Mouse (Mus musculus) embryonic fibroblast, embryonic 13.5 days (primary cell): ENCODE results near the gene Castor1. TPM values are rescaled to one million over a fixed set of nuclear protein-coding genes. Genes with fewer than 3 reads are reported as not detected.

Source experiments
- H3K27ac ChIP-seq: 2 replicates; pipeline ENCODE4 v1.5.1; 2012; ENCODE audit warnings: low read length, control low read depth, inconsistent platforms; ENCODE audit not compliant: insufficient read depth
- H3K4me1 ChIP-seq: 2 replicates; pipeline ENCODE4 v1.6.1; 2011; ENCODE audit warnings: low read length; ENCODE audit not compliant: control insufficient read depth, insufficient read depth
- H3K4me3 ChIP-seq: 2 replicates; pipeline ENCODE4 v1.5.1; 2011; ENCODE audit warnings: mild to moderate bottlenecking, control low read depth, low read length; ENCODE audit not compliant: insufficient read depth
- CTCF ChIP-seq: IDR thresholded peaks from 2 replicates; pipeline ENCODE4 v1.5.1; 2011; ENCODE audit warnings: mild to moderate bottlenecking, control low read depth, low read length, moderate library complexity, borderline replicate concordance; ENCODE audit not compliant: insufficient read depth
- POLR2A ChIP-seq: IDR thresholded peaks from 2 replicates; pipeline ENCODE4 v1.6.1; 2011; ENCODE audit warnings: low read depth, mild to moderate bottlenecking, control low read depth, low read length, moderate library complexity
- polyA plus RNA-seq: library from polyadenylated mRNA; stranded (reverse); fragments of >200 nt; gene quantifications from 2 replicates; pipeline ENCODE4 v1.2.4, GENCODE M21; 2011; ENCODE audit warnings: low read depth; ENCODE audit not compliant: missing spikeins, insufficient read length

The Castor1 gene
- polyA plus RNA-seq, 1 experiment: 13.9 TPM

DNA sequence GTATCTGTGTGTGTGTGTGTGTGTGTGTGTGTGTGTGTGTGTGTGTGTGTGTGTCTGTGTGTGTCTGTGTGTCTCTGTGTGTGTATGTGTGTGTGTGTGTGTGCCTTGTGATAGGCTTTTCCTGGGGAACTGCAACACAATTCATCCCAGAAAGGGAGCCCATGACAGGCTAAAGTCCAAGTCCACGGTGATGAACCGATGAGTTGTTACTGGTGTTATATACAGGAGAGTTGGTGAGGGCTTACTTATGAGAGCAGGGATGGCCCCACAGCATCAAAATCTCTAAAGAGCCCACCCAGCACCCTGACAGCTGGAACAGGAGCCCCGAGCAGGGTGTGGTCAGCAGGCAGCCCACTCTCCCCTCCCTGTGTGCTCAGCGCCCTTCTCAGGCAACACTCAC lies 23.2 kb downstream of the Castor1 start:
- TF ChIP-seq POLR2A: no peak
- TF ChIP-seq CTCF: no peak
- Histone ChIP-seq H3K4me1 (no peaks in the 10 kb centered on the region), H3K4me3 (no peak overlapping the region), H3K27ac (no peak overlapping the region)

DNA sequence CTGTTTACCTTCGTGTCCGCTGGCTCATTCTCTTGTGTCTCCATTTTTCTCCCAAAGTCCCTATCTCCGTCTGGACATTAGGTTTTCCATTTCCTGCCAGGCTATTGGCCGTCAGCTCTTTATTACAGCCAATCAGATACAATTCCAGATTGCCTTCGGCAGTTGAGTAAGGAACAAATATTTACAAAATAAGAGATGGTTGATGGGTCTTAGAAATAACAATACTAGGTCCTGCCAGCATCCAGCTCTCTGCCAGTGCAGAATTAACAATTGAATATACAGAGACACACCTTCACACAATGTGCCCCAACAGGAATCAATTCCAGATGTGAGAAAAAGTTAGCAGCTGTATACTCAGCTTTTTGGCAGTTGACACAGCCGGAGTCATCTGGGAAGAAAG lies 28.1 kb downstream of the Castor1 start:
- TF ChIP-seq POLR2A (no peak), CTCF (no peak)
- H3K27ac ChIP-seq: no peak overlapping the region
- no peak overlapping the region for H3K4me3 ChIP-seq

DNA sequence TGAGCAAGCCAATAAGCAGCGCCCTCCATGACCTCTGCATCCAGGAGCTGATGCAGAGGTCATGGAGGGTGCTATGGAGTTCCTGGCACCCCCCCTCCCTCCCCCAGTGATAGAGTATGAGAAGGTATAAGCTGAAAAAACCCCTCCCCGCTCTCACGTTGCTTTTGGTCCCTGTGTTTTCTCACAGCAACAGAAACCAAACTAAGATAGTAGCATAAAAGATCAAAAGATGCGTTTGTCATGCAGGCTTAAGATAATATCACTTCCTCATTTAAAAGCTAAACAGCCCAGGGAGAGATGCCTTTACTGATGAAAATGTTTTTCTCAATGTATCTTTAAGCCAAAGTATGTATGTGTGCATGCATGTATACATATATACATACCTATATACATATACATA lies 28.6 kb downstream of the Castor1 start:
- Histone ChIP-seq H3K27ac (no peak overlapping the region), H3K4me3 (no peak overlapping the region), H3K4me1 (no peaks in the 10 kb centered on the region)
- TF ChIP-seq CTCF: no peak

More for the DNA sequence above, 28.1 kb downstream of the Castor1 start:
- H3K4me1 ChIP-seq: no peaks in the 10 kb centered on the region

DNA sequence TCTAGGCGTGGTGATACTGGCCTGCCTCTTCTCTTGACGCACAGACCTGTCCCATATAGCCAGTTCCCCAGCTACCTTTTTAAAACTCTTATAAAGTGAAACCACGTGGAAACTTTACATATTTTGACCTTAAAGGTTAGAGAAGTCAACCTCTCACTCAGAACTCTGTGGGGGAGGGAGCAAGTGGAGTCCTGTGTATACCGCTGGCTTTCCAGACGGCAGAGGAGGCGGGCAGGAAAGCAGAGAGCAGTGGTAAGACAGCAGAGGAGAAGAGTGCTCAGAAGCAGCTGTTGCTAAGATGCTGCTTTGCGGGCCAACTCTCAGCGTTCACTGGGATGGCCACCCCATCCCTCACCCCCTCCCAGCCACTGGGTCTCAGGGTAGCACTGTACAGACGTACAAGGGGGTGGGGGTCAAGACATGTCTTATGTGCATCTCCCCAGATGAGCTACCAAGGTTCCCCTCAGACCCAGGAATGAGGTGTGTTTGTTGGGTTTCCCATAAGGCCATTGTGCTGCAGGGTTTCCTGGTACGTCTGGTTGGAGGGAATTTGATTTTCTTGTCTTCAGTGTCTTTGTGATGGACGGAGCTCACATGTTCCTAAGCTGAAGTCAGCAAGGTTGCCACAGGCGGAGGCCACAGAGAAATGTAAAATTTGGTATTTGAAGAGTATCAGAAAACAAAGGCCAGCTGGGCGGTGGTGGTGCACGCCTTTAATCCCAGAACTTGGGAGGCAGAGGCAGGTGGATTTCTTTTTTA lies 29.4 kb downstream of the Castor1 start:
- no peak overlapping the region for H3K4me3 ChIP-seq
- no peak for TF ChIP-seq CTCF
- TF ChIP-seq POLR2A: no peak
- no peaks in the 10 kb centered on the region for H3K4me1 ChIP-seq
- H3K27ac ChIP-seq: no peak overlapping the region

DNA sequence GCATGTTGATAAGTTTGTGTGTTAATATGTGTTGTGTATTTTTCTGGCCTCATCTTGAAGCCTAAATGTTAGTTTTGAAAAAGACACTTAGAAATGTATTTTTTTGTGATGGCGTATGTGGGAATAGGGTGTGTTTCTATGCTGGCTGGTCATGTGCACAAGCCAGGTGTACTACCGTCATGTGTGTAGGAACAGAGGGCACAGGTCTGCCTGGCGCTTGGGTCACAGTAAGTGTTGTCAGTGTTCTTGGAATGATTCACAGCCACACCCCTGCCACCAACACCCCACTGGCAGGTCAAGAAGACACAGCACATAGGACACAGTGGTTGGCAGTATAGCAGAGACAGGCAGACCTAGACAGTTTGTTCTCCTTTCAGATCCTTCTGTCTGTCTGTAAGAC lies 31.1 kb downstream of the Castor1 start:
- H3K4me1 ChIP-seq: no peaks in the 10 kb centered on the region
- no peak for TF ChIP-seq POLR2A
- TF ChIP-seq CTCF: no peak
- H3K27ac ChIP-seq: no peak overlapping the region
- H3K4me3 ChIP-seq: no peak overlapping the region

DNA sequence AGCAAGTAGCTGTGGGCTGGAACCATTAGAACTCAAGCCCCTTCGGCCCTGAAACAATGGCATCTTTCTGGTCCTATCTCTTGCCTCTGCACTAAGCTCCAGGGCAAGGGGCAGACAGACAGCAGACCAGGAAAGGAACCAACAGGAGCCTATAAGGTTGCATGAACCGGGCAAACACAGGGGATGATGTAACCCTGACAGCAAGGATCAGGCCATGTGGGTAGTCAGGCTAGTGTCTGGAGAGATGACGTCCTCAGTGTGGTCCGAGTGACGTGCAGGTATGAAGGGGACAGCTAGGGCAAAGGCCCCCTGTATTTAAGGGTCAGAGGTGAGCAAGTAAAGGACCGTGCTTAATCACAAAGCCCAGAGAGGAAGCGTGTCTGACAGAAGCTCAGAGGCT lies 32.3 kb downstream of the Castor1 start:
- TF ChIP-seq POLR2A (no peak), CTCF (no peak)
- no peaks in the 10 kb centered on the region for H3K4me1 ChIP-seq

DNA sequence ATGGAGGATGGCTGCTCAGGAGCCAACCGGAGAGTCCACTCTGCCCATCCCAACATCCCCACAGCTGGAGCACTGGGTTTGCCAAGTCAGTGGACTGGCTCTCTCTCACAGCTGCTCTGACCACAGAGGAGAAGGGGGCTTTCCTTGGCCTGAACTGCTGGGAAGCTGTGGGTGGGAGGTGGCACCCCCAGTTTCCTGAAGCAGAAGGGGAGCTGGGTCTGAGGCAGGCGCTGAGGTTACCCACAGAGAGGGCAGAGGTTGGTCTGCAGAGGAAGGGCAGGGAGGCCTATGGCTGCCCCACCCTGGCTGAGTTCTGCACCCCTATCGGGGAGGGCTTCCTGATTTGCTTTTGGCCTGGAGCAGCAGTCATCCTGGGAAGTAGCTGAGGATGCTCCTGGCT lies 33.4 kb downstream of the Castor1 start:
- no peaks in the 10 kb centered on the region for H3K4me1 ChIP-seq
- TF ChIP-seq POLR2A (no peak), CTCF (no peak)
- H3K4me3 ChIP-seq: no peak overlapping the region
- no peak overlapping the region for H3K27ac ChIP-seq

More for the DNA sequence above, 32.3 kb downstream of the Castor1 start:
- no peak overlapping the region for H3K4me3 ChIP-seq
- H3K27ac ChIP-seq: no peak overlapping the region

DNA sequence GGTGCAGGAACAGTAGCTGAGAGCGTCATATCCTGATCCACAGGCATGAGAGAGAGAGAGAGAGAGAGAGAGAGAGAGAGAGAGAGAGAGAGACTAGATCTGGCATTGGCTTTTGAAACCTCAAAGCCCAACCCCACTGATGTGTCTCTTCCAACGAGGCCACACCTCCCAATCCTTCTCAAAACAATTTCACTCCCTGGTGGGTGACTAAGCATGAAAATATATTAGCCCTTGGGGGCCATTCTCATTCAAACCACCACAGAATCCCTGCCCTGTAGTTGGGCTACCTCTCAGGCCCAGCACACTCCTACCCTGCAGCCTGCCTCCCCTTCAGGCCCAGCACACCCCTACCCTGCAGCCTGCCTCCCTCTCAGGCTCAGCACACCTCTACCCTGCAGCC lies 34.9 kb downstream of the Castor1 start:
- no peaks in the 10 kb centered on the region for H3K4me1 ChIP-seq
- H3K4me3 ChIP-seq: no peak overlapping the region
- TF ChIP-seq POLR2A (no peak), CTCF (no peak)
- no peak overlapping the region for H3K27ac ChIP-seq

DNA sequence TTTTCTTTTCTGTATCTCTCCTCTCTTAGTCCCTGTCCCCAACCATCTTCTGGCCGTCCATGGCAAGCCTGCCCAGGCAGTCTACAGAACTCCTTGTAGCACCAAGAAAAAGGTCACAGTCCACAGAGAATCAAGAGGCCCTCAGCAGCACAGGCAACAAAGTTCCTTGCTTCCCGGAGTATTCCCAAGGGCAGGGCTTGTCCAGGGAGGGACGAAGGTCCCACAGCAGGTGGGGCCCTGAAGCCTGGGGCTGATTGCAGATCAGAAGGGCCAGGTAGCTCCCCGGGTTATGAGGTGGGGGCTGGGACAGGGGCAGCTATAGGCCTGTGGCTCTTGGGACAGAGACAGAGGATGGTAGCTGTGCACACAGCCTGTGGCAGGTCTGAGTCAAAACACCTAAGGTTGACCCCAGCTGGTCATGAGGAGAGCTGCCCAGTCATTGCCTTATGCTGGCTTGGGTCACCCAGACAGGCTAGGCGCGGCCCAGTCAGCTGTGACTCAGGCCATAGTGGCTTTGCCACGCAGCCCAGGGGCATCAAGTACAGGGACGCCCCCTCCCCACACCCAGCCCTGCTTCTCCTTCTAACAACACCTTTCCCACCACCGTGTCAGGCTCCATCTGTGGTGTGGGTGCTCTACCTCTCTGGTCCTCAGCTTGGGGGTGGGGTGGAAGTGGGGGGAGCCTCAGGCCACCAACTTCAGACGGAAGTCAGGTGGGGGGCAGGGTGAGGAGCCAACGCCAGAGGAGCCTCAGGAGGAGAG lies 39.0 kb downstream of the Castor1 start, which contains the start of gene Lif:
Gene Lif (plus strand): TSS at position 712 of the 762 bp plus-strand sequence.
- no peak within 1 kb of the TSS for H3K27ac ChIP-seq
- peaks cover 3% of the 10 kb centered on the region; the same call in 1 of the 2 replicates for H3K4me1 ChIP-seq
- TF ChIP-seq POLR2A (no peak), CTCF (no peak)
- no peak within 1 kb of the TSS for H3K4me3 ChIP-seq

DNA sequence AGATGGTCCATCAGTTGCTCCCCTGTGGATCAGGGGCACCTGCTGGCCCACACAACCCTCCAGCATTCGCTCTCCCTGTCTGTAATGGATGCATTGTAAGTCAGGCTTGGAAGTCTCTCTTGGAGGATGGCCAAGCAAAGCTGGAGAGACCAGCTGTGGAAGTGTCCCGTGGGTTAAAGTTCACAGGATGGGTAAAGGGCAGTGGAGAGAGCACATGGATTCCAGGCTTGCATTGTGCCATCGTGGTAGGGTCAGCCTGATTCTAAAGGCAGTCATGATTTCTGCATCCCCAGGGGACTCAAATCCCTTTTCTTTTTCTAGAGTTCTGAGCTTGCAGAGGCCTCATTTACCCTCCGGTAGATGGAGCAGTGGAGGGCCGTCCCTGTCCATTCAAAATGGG lies 39.7 kb downstream of the Castor1 start:
- H3K4me1 ChIP-seq: peaks cover 3% of the 10 kb centered on the region; the same call in 1 of the 2 replicates
- no peak overlapping the region for H3K4me3 ChIP-seq
- TF ChIP-seq CTCF (no peak), POLR2A (no peak)
- H3K27ac ChIP-seq: no peak overlapping the region
